Mouse (Mus musculus) spleen, adult 2 months (tissue): Measurements from ENCODE around the gene Brox. TPM values are rescaled to one million over a fixed set of nuclear protein-coding genes. Genes with fewer than 3 reads are reported as not detected.
"Not testable (repeated sequence)": the region's sequence is repeated elsewhere in the genome, so short reads cannot be mapped to it uniquely, and the experiment has no call there.

Experiments
- DNase-seq, 2 experiments: peaks; one replicate each; pipeline versions ENCODE4 v3.0.0 to v3.0.0-alpha.2; 2012 to 2021; ENCODE audit warnings: low spot score in 2 of 2, low read depth in 1 of 2
- H3K27ac ChIP-seq: fragments of 200-500 bp; 2 replicates; pipeline ENCODE4 v1.5.1; 2012; ENCODE audit warnings: low read length, inconsistent platforms; ENCODE audit not compliant: insufficient read depth
- H3K27me3 ChIP-seq: fragments of 200-500 bp; 2 replicates; pipeline ENCODE4 v1.6.1; 2012; ENCODE audit warnings: mild to moderate bottlenecking, moderate library complexity, low read length, inconsistent platforms; ENCODE audit not compliant: control insufficient read depth, insufficient read depth
- H3K36me3 ChIP-seq: fragments of 200-500 bp; 2 replicates; pipeline ENCODE4 v1.6.1; 2012; ENCODE audit warnings: mild to moderate bottlenecking, low read length, inconsistent platforms; ENCODE audit not compliant: control insufficient read depth, insufficient read depth
- H3K4me1 ChIP-seq: fragments of 200-500 bp; 2 replicates; pipeline ENCODE4 v1.6.1; 2011; ENCODE audit warnings: inconsistent platforms; ENCODE audit not compliant: control insufficient read depth, insufficient read depth, insufficient read length
- H3K4me3 ChIP-seq: fragments of 200-500 bp; 2 replicates; pipeline ENCODE4 v1.5.1; 2011; ENCODE audit warnings: mild to moderate bottlenecking, inconsistent platforms; ENCODE audit not compliant: insufficient read depth, insufficient read length; ENCODE audit errors: extremely low read depth
- CTCF ChIP-seq: fragments of 200-500 bp; IDR thresholded peaks from 2 replicates; pipeline ENCODE4 v1.5.1; 2011; ENCODE audit warnings: mild to moderate bottlenecking, inconsistent platforms; ENCODE audit not compliant: insufficient read depth, insufficient read length, insufficient replicate concordance; ENCODE audit errors: extremely low read depth
- POLR2A ChIP-seq: fragments of 200-500 bp; IDR thresholded peaks from 2 replicates; pipeline ENCODE4 v1.6.1; 2011; ENCODE audit warnings: low read depth, low read length, inconsistent platforms
- WGBS: fragments of 180-500 bp; shearing (Covaris S2); methylation state at CpG from one replicate; pipeline ENCODE4 v1.1.7; 2018; 5-methylcytosine and 5-hydroxymethylcytosine counted together
- polyA plus RNA-seq: library from polyadenylated mRNA; depleted of rRNA; stranded (reverse); fragments of >200 nt; gene quantifications from 2 replicates; pipeline ENCODE4 v1.2.3, GENCODE M21; 2012

Gene Brox
- polyA plus RNA-seq, 1 experiment, result 11.3 TPM

DNA sequence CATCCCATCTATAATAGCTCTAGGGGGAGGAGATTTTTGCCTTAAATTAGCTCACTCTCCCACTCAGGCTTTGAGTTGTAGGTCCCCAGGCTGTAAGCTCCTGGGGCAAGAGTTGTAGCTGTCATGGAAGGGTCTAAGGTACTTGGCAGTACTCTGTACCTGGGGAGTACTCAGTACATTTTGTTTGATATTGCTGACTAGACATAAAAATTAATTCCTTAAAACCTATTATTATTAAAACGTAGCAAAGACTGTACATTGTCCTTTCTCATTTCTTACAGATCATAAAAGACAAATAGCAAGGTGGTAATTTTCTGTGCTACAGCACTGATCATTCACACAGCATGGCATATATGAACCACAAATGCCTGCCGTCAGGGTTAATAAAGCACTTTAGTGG, 26.9 kb upstream of the Brox start:
- no peak for DNase-seq
- Histone ChIP-seq H3K27ac (no peak overlapping the region), H3K27me3 (no peaks in the 10 kb centered on the region), H3K36me3 (peaks cover 43% of the 10 kb centered on the region), H3K4me1 (no peaks in the 10 kb centered on the region; the same call in 1 of the 2 replicates), H3K4me3 (no peak overlapping the region)
- over 99% methylated on average over 2 of the region's 2 CpGs for WGBS
- no peak for TF ChIP-seq CTCF
- TF ChIP-seq POLR2A, result no peak

GRCm38 (mm10) chr1:183322496-183322895, 25.4 kb upstream of the Brox start:
- H3K4me1 ChIP-seq, H3K27ac ChIP-seq, DNase-seq, H3K27me3 ChIP-seq, H3K4me3 ChIP-seq: not testable (repeated sequence)
- H3K36me3 ChIP-seq, result peaks cover 33% of the 10 kb centered on the region
- 76% methylated on average over 5 of the region's 5 CpGs for WGBS

GRCm38 (mm10) chr1:183320708-183321107, 23.6 kb upstream of the Brox start:
- no peak overlapping the region for H3K4me3 ChIP-seq
- H3K36me3 ChIP-seq, result peaks cover 32% of the 10 kb centered on the region
- no peaks in the 10 kb centered on the region for H3K27me3 ChIP-seq
- H3K27ac ChIP-seq, result no peak overlapping the region
- no peak for DNase-seq
- 63% methylated on average over 3 of the region's 3 CpGs for WGBS
- no peak for TF ChIP-seq CTCF
- TF ChIP-seq POLR2A, result no peak
- no peaks in the 10 kb centered on the region; the same call in 1 of the 2 replicates for H3K4me1 ChIP-seq

DNA sequence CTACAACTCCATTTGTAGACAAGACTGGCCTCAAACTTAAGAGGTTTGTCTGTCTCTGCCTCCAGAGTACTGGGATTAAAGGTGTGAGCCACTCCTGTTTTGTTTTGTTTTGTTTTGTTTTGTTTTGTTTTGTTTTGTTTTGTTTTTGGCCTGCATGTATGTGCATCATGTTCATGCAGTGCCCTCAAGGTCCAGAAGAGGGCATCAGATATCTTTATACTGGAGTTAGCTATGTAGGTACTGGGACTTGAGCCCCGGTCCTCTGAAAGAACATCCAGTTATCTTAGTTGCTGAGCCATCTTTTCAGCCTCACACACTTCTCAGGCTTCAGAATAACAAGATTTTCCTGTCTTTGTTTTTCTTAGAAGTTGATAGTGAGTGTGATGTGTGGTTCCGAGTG, 18.7 kb upstream of the Brox start:
- Histone ChIP-seq H3K36me3 (peaks cover 35% of the 10 kb centered on the region), H3K27me3 (no peaks in the 10 kb centered on the region), H3K27ac (no peak overlapping the region), H3K4me1 (no peaks in the 10 kb centered on the region), H3K4me3 (no peak overlapping the region)
- 88% methylated on average over 2 of the region's 2 CpGs for WGBS
- DNase-seq, result no peak
- no peak for TF ChIP-seq CTCF

DNA sequence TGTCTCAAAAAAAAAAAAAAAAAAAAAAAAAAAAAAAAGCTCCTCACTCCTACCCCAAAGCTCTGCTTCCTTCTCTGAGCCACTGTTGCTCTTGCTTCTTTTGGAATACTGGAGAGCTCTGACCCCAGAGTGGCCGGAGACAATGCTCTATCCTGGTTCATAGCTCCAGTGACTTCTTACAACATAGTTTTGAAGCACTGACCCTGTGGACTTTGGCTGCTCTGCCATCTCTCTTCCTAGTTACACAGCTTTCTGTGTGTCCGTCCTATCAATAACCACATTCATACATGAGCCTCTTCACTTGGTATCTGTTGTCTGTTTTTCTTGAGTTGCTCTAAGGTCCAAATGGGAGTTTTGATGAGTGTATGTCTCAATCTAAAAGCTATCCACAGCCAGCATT, 15.0 kb upstream of the Brox start:
- 96% methylated on average over 2 of the region's 2 CpGs for WGBS
- peaks cover 37% of the 10 kb centered on the region for H3K36me3 ChIP-seq
- TF ChIP-seq CTCF, result no peak
- TF ChIP-seq POLR2A, result no peak

GRCm38 (mm10) chr1:183309601-183310000, 12.5 kb upstream of the Brox start:
- H3K4me1 ChIP-seq, H3K4me3 ChIP-seq, H3K27ac ChIP-seq, H3K27me3 ChIP-seq, DNase-seq: not testable (repeated sequence)
- 92% methylated on average over 2 of the region's 2 CpGs for WGBS
- peaks cover 26% of the 10 kb centered on the region for H3K36me3 ChIP-seq

More for the DNA sequence above, 15.0 kb upstream of the Brox start:
- DNase-seq, result no peak
- H3K4me3 ChIP-seq, result no peak overlapping the region
- no peaks in the 10 kb centered on the region for H3K4me1 ChIP-seq
- H3K27ac ChIP-seq, result no peak overlapping the region
- H3K27me3 ChIP-seq, result no peaks in the 10 kb centered on the region

DNA sequence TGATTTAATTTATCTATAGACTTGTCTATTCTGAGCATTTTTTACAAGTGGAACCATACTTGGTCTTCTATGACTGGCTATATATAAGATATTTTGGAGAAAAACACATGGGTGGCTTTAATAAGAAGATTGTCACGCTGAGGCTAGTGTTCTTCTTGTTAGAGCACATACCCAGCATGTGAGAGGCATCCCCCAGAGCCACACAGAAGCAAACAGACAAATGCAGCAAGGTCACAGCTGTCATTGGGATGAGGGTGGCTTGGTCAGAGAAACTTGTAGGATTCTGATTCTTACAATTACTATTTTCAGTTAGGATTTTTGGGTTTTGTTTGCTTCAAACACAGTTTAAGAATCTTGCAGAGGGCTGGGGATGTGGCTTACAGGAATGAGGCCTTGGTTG, 11.4 kb upstream of the Brox start:
- TF ChIP-seq CTCF (no peak), POLR2A (no peak)
- 98% methylated on average over 1 of the region's 1 CpGs for WGBS
- H3K4me1 ChIP-seq, result no peaks in the 10 kb centered on the region
- DNase-seq, result no peak
- no peak overlapping the region for H3K27ac ChIP-seq
- H3K36me3 ChIP-seq, result peaks cover 20% of the 10 kb centered on the region
- H3K27me3 ChIP-seq, result no peaks in the 10 kb centered on the region
- no peak overlapping the region for H3K4me3 ChIP-seq

DNA sequence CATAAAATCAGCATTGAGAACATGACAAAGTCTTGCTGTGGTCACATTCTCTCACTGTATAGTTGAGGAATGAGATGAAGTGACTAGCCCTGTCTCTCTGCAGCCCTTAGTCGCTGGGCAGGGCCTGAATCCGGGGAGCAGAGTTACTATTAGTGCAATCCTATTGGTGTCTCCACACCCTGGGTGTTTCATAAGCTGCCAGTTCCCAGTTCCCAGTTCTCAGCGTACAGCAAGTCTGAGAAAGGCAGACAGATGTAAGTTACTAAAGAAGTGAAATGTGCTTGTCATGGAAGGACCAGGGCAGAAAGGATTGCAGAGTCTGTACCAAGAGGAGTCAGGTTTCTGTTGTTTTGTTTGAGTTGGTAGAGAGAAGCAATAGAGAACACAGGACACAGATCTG, 10.5 kb upstream of the Brox start:
- TF ChIP-seq POLR2A, result no peak
- TF ChIP-seq CTCF, result no peak
- no peak for DNase-seq
- Histone ChIP-seq H3K36me3 (peaks cover 18% of the 10 kb centered on the region), H3K27me3 (no peaks in the 10 kb centered on the region), H3K27ac (no peak overlapping the region), H3K4me3 (no peak overlapping the region), H3K4me1 (no peaks in the 10 kb centered on the region)
- 77% methylated on average over 3 of the region's 3 CpGs for WGBS
